Mouse (Mus musculus): ENCODE measurements around the gene St6galnac4. TPM values are rescaled to one million over a fixed set of nuclear protein-coding genes. Genes with fewer than 3 reads are reported as not detected.

Gene St6galnac4
- polyA plus RNA-seq, 1 experiment from 2014 or later = 17.0 TPM

GRCm38 (mm10) chr2:32559570-32559969 lies 27.3 kb upstream of the St6galnac4 start:
- H3K27ac ChIP-seq (ENCODE audit: low read length) = peak overlapping the region; percentile 55; the same call in 1 of the 2 replicates
- H3K9me3 ChIP-seq (ENCODE audit: control insufficient read depth, low read depth, low read length) = no peaks in the 10 kb centered on the region
- no peaks in the 10 kb centered on the region for H3K4me1 ChIP-seq (ENCODE audit: control insufficient read depth, insufficient read depth, low read length)
- peaks cover 29% of the 10 kb centered on the region for H3K36me3 ChIP-seq (ENCODE audit: control insufficient read depth, insufficient read depth, low read length)
- H3K4me2 ChIP-seq (replicated peaks; ENCODE audit: low read depth, low read length) = no peak overlapping the region
- no peaks in the 10 kb centered on the region for H3K27me3 ChIP-seq (ENCODE audit: control insufficient read depth, insufficient read depth, low read length)
- 74% methylated on average over 5 of the region's 5 CpGs for WGBS
- no peak overlapping the region for H3K4me3 ChIP-seq (ENCODE audit: low read depth, low read length)
- ATAC-seq (ENCODE audit: insufficient number of reproducible peaks, insufficient read depth, low FRiP score, low read depth) = peak; percentile 68
- H3K9ac ChIP-seq (replicated peaks; ENCODE audit: low read depth, low read length) = no peak overlapping the region

DNA sequence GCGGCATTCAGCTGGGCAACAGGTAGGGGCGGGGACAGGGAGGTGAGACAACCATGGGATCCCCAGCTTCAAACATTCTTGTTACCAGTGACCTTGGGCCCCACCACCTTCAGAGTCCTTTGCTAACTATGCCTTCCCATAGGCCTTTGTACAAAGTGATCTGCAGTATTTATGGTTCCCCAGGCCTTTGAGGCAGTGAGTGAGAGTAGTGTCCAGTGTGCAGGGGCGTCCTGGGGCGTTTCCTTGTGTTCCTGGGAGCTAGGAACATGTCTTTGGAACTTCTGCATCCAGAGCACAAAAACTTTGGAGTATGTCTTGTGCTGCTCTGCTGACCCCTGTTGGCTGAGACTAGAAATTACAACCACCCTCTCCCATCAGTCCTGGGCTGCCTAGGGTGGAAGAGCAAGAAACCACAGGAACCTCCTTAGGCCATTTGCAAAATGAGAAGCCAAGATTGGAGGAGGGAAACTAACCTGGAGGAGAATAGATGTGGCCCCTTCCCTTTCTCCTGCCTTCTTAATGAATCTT lies 20.3 kb upstream of the St6galnac4 start:
- no peak overlapping the region for H3K4me3 ChIP-seq (ENCODE audit: low read depth, low read length)
- no peaks in the 10 kb centered on the region for H3K9me3 ChIP-seq (ENCODE audit: control insufficient read depth, low read depth, low read length)
- ATAC-seq (ENCODE audit: insufficient number of reproducible peaks, insufficient read depth, low FRiP score, low read depth) = no peak; the same call in 1 of the 2 replicates
- peaks cover 49% of the 10 kb centered on the region for H3K36me3 ChIP-seq (ENCODE audit: control insufficient read depth, insufficient read depth, low read length)
- no peak overlapping the region for H3K9ac ChIP-seq (replicated peaks; ENCODE audit: low read depth, low read length)
- H3K27ac ChIP-seq (ENCODE audit: low read length) = no peak overlapping the region
- no peak overlapping the region for H3K4me2 ChIP-seq (replicated peaks; ENCODE audit: low read depth, low read length)
- H3K4me1 ChIP-seq (ENCODE audit: control insufficient read depth, insufficient read depth, low read length) = peaks cover 4% of the 10 kb centered on the region; the same call in 1 of the 2 replicates
- H3K27me3 ChIP-seq (ENCODE audit: control insufficient read depth, insufficient read depth, low read length) = no peaks in the 10 kb centered on the region
- 37% methylated on average over 4 of the region's 4 CpGs for WGBS

- Histone ChIP-seq H3K4me1 (ENCODE audit: control insufficient read depth, insufficient read depth, low read length) (peaks cover 7% of the 10 kb centered on the region; the same call in 1 of the 2 replicates), H3K27ac (ENCODE audit: low read length) (no peak overlapping the region), H3K9ac (replicated peaks; ENCODE audit: low read depth, low read length) (no peak overlapping the region), H3K36me3 (ENCODE audit: control insufficient read depth, insufficient read depth, low read length) (peaks cover 49% of the 10 kb centered on the region), H3K4me2 (replicated peaks; ENCODE audit: low read depth, low read length) (no peak overlapping the region), H3K27me3 (ENCODE audit: control insufficient read depth, insufficient read depth, low read length) (no peaks in the 10 kb centered on the region), H3K4me3 (ENCODE audit: low read depth, low read length) (no peak overlapping the region), H3K9me3 (ENCODE audit: control insufficient read depth, low read depth, low read length) (no peaks in the 10 kb centered on the region)
- no peak for ATAC-seq (ENCODE audit: insufficient number of reproducible peaks, insufficient read depth, low FRiP score, low read depth)
- WGBS = 71% methylated on average over 5 of the region's 5 CpGs
These were observed 18.7 kb upstream of the St6galnac4 start for GRCm38 (mm10) chr2:32568149-32568548.

DNA sequence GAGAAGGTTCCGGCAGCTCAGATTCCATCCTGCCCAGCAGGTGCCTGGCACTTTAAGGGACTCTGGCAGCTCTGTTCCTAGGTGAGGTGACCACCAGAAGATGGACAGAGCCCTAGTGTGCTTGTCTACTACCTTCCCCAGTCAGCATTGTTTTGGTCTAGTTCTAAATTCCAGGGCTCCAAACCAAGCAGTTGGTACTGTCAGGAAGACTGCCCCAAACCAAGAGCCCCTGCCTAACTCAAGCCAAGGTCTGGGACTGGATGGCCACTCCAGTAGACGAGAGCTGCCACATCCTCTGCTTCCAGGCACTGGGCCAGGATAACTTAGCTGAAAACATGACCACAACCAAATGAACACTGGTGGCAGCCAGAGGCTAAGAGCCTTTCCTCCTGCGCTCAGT lies 18.0 kb upstream of the St6galnac4 start:
- peaks cover 41% of the 10 kb centered on the region for H3K36me3 ChIP-seq (ENCODE audit: control insufficient read depth, insufficient read depth, low read length)
- no peak overlapping the region for H3K4me3 ChIP-seq (ENCODE audit: low read depth, low read length)
- H3K9ac ChIP-seq (replicated peaks; ENCODE audit: low read depth, low read length) = no peak overlapping the region
- no peak for ATAC-seq (ENCODE audit: insufficient number of reproducible peaks, insufficient read depth, low FRiP score, low read depth)
- no peaks in the 10 kb centered on the region for H3K9me3 ChIP-seq (ENCODE audit: control insufficient read depth, low read depth, low read length)
- H3K27ac ChIP-seq (ENCODE audit: low read length) = no peak overlapping the region
- H3K4me2 ChIP-seq (replicated peaks; ENCODE audit: low read depth, low read length) = no peak overlapping the region
- H3K27me3 ChIP-seq (ENCODE audit: control insufficient read depth, insufficient read depth, low read length) = no peaks in the 10 kb centered on the region
- H3K4me1 ChIP-seq (ENCODE audit: control insufficient read depth, insufficient read depth, low read length) = peaks cover 7% of the 10 kb centered on the region; the same call in 1 of the 2 replicates
- WGBS = 91% methylated on average over 3 of the region's 3 CpGs

- Histone ChIP-seq H3K27me3 (ENCODE audit: control insufficient read depth, insufficient read depth, low read length) (no peaks in the 10 kb centered on the region), H3K27ac (ENCODE audit: low read length) (peak within 1 kb of the TSS; percentile 46; the same call in 1 of the 2 replicates), H3K4me1 (ENCODE audit: control insufficient read depth, insufficient read depth, low read length) (peaks cover 11% of the 10 kb centered on the region; the same call in 1 of the 2 replicates), H3K36me3 (ENCODE audit: control insufficient read depth, insufficient read depth, low read length) (peaks cover 23% of the 10 kb centered on the region), H3K9ac (replicated peaks; ENCODE audit: low read depth, low read length) (peak within 1 kb of the TSS; percentile 67), H3K4me3 (ENCODE audit: low read depth, low read length) (peak within 1 kb of the TSS; percentile 73), H3K4me2 (replicated peaks; ENCODE audit: low read depth, low read length) (peak within 1 kb of the TSS; percentile 87), H3K9me3 (ENCODE audit: control insufficient read depth, low read depth, low read length) (no peaks in the 10 kb centered on the region)
- WGBS = 1% methylated on average over 36 of the region's 36 CpGs
- ATAC-seq (ENCODE audit: insufficient number of reproducible peaks, insufficient read depth, low FRiP score, low read depth) = peak; percentile 82
These were observed 16.0 kb upstream of the St6galnac4 start, which contains the start of gene Dpm2 for GRCm38 (mm10) chr2:32570698-32571494. Gene Dpm2 (plus strand): TSS chr2:32570858.

DNA sequence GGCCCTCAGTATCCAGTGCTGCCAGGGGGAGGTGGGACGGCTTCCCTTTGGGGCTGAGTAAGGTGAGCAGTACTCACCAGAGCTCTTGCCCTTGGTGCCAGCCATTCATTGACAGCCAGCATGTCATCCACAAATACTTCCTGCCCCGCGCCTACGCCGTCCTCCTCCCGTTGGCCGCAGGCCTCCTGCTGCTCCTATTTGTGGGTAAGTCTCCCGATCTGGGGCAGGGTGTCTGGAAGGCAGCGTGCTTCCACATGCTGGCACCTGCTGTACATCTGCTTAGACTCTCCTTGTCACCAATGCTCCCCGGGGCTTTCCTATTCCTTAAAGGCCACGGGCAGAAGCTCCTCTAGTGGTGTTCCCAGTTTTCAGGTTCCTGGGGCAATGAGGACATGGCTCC lies 14.7 kb upstream of the St6galnac4 start:
- Histone ChIP-seq H3K27me3 (ENCODE audit: control insufficient read depth, insufficient read depth, low read length) (no peaks in the 10 kb centered on the region), H3K9me3 (ENCODE audit: control insufficient read depth, low read depth, low read length) (no peaks in the 10 kb centered on the region), H3K36me3 (ENCODE audit: control insufficient read depth, insufficient read depth, low read length) (peaks cover 15% of the 10 kb centered on the region), H3K4me1 (ENCODE audit: control insufficient read depth, insufficient read depth, low read length) (peaks cover 11% of the 10 kb centered on the region; the same call in 1 of the 2 replicates), H3K4me2 (replicated peaks; ENCODE audit: low read depth, low read length) (no peak overlapping the region), H3K27ac (ENCODE audit: low read length) (no peak overlapping the region), H3K9ac (replicated peaks; ENCODE audit: low read depth, low read length) (no peak overlapping the region), H3K4me3 (ENCODE audit: low read depth, low read length) (no peak overlapping the region)
- no peak for ATAC-seq (ENCODE audit: insufficient number of reproducible peaks, insufficient read depth, low FRiP score, low read depth)
- WGBS = 92% methylated on average over 11 of the region's 11 CpGs

DNA sequence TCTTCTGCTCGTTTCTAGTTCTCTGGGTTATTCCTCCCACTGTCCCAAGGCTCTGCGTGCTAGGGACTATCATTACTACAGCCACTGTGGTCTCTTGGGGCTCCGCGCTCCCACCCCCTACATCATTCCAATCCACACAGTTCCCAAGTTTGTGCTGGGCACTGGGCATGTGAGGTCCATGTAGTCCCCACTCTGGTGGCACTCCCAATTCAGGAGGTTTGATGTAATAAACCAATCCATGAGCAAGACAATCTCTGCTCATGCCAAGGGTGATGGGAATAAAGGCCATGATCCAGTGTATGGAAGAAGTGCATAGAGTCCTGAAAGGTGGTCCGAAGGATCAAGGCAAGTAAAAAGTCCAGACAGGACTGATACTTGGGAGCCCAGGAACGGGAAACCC lies 12.4 kb upstream of the St6galnac4 start, which contains the start of gene Pip5kl1:
Gene Pip5kl1, plus strand, starts transcription at position 301 of the 400 bp plus-strand sequence.
- Histone ChIP-seq H3K9me3 (ENCODE audit: control insufficient read depth, low read depth, low read length) (no peaks in the 10 kb centered on the region), H3K4me1 (ENCODE audit: control insufficient read depth, insufficient read depth, low read length) (peaks cover 11% of the 10 kb centered on the region; the same call in 1 of the 2 replicates), H3K27ac (ENCODE audit: low read length) (no peak within 1 kb of the TSS), H3K36me3 (ENCODE audit: control insufficient read depth, insufficient read depth, low read length) (no peaks in the 10 kb centered on the region), H3K4me2 (replicated peaks; ENCODE audit: low read depth, low read length) (peak within 1 kb of the TSS; percentile 63), H3K4me3 (ENCODE audit: low read depth, low read length) (peak within 1 kb of the TSS; percentile 33), H3K9ac (replicated peaks; ENCODE audit: low read depth, low read length) (peak within 1 kb of the TSS; percentile 40), H3K27me3 (ENCODE audit: control insufficient read depth, insufficient read depth, low read length) (0 out of 2 replicates have a peak, but pooled peaks cover 1% of the 10 kb centered on the region)
- no peak for ATAC-seq (ENCODE audit: insufficient number of reproducible peaks, insufficient read depth, low FRiP score, low read depth)
- 77% methylated on average over 6 of the region's 6 CpGs for WGBS

DNA sequence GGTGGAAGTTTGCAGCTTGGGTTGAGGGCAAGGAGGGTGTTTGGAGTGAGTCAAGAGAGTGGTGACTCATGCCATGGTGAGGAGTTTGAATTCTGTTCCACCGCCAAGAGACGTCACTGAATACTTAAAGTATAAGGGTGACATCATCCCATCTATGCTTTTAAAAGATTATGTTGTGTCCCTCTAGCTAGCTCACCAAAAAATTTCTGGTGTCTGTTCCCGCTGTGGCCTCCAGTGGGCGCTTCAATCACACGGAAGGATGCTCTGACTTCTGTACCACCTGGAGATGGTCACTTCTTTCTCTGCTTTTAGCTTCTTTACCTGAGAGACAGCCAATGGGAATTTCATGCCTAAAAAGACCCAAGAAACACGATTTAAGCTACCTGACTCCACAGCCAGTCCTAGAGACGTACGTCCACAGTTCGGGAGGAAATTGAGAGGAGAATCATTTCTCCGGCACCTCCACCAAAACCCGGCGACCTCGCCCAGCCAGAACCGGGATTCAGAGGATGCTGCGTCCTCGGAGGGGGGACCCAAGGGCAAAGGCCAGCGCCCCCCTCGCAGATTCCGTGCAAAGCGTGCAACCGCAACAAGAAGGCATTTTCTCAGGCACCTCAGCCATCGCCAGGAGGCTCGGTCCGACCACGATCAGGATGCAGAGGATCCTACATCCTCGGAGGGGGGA lies 11.9 kb upstream of the St6galnac4 start:
- Histone ChIP-seq H3K27me3 (ENCODE audit: control insufficient read depth, insufficient read depth, low read length) (0 out of 2 replicates have a peak, but pooled peaks cover 4% of the 10 kb centered on the region), H3K4me2 (replicated peaks; ENCODE audit: low read depth, low read length) (peak overlapping the region; percentile 63), H3K9me3 (ENCODE audit: control insufficient read depth, low read depth, low read length) (no peaks in the 10 kb centered on the region), H3K36me3 (ENCODE audit: control insufficient read depth, insufficient read depth, low read length) (no peaks in the 10 kb centered on the region), H3K27ac (ENCODE audit: low read length) (no peak overlapping the region), H3K4me3 (ENCODE audit: low read depth, low read length) (peak overlapping the region; percentile 33), H3K4me1 (ENCODE audit: control insufficient read depth, insufficient read depth, low read length) (peaks cover 11% of the 10 kb centered on the region; the same call in 1 of the 2 replicates), H3K9ac (replicated peaks; ENCODE audit: low read depth, low read length) (peak overlapping the region; percentile 40)
- 2% methylated on average over 26 of the region's 26 CpGs for WGBS
- no peak for ATAC-seq (ENCODE audit: insufficient number of reproducible peaks, insufficient read depth, low FRiP score, low read depth)

Data from stomach, embryonic 14.5 days (tissue).